Mouse (Mus musculus) lung, postnatal 25 days (tissue): ENCODE results near the gene Odf2l.

ENCODE experiments used
- DNase-seq: peaks from one replicate; pipeline ENCODE4 v3.0.0; 2022; ENCODE audit warnings: low spot score

The Odf2l gene

DNA sequence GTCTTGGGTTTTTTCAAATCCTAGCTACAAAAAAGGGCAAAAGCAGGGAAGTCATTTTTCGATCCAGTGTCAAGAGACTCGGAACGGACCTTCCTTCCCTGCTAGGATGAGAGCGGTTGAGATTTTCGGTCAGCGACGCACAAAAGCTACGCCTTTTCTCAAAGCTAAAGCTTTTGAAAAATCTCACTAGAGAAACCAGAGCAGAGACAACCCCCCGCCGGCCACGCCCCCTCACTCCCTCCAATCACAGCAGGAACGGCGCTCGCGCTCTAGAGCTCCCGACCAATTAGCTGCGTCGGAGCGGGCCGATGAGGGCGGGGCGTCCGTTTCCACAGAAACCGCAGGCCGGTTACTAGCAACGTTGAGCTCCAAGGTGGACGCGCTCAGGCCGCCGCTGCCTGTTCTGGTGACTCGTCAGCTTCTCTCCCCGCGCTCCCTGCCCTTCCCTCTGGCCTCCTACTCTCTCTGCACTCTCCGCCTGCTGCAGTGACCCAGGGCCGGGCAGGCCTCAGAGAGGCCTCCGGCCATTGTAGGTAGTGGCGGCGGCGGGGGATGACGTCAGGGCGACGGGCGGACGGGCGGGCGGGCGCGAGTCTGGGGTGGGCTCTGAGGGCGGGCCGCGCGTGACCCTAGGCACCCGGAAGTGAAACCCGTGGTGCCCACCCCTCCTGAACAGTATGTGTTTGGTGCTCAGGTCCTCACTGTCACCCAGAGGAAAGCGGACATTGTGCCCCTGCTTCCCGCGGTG lies at the start of gene Odf2l:
Odf2l (plus strand) TSS at position 335 of the 748 bp plus-strand sequence.
- peak; percentile 97 for DNase-seq

DNA sequence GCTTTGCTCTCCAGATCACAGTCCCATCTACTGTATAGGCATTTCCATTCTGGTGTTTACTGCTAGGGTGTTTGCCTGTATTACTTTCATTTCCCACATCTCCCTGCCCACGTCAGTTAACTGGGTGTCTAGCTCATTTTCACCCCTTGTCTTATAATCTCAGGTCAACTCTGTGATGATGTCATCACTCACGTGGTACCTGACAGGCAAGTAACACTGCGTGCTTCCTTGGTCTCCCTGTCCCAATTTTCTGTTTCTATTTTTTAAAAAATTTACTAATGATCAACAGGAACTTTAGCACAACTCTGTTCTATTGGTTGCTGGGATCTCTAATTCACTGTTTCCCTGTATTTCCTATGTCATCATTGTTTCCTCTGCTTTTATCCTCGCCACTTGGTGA lies 49.4 kb upstream of the Odf2l start:
- DNase-seq: no peak

DNA sequence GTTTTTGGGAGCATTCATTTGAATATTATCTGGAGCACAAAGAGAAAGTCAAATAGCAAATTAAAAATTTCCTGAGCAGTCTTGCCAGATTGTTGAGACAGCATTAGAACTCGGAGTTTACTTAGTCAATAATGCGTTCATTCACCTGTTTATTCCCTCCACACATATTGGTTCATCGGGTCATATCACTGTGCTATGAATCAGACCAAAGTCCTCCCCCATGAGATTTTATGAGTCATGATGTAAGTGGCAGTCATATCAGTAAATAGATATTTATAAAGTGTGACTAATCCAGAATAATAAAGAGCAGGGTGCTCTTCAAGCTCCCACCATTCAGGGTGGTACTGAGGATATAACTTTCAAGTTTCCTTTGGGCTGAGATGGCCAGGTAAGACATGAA lies 46.0 kb upstream of the Odf2l start:
- DNase-seq: no peak

DNA sequence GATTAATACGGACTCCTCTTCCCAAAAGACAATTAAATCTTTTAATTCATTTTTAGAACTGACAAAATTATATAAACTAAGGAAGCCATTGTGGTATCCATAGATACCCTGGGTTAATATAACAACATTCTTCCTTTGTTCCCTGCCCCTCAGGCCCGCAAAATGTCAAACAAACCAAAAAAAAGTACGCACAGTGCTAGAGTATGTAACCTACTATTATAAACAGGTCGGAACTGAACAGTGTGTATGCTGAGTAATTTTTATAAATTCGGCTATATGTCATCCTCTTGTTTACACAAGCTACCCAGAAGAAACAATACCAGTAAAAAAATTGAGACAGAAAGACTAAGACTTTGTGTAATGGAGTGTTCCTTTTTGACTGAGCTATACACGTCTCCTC lies 40.0 kb upstream of the Odf2l start:
- no peak for DNase-seq

DNA sequence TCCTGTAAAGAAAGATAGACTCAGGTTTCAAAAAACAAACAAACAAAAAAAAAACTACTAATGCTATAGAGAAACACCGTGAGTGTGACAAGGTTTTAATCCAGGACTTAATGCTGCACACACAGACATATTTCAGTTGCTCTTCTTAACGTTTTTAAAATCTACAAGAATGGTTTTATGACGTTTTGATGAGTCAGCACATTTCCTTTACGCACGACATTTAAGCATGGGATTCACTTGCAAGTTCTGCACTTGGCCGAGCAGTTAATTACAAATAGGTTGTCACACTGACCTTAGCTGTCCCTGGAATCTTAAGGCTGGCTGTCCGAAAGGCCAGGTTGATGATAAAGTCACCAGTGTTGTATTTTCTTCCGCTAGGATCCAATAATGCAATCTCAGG lies 37.5 kb upstream of the Odf2l start:
- no peak for DNase-seq

DNA sequence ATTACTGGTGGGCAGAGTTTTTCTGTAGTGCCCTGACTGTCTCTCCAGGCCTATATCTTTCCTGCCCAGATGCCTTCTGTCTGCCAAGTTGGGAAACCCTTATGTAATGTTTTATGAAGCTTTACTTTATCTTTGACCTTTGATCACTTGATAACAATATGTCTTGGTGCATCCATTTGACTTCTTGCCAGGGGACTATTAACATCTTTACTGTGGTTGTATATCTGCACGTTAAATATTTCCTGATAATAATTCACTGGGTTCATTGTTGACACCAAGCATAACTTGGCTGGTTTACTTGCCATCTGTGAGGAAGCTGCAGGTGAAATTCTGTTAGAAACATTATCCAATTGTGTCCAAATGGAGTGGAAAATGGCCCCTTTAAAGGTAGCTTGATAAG lies 35.3 kb upstream of the Odf2l start:
- no peak for DNase-seq

DNA sequence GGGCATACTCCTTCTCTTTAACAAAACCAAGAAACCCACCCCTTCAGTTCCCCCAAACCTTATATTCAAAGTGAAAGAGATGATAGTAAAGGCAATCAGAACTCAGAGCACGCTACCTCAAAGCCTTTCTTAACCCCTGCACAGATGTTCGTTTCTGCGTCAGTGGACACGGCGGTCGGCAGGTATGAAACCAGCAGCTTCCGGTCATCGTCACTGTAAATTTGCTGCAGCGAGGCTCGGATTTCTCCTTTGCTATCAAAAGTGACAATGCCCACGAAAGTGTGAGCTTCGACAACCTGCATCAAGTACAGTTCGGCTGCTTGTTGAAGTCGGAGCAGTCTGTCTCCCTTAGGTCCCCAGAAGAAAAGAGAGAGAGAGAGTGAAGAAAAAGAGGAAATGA lies 32.2 kb upstream of the Odf2l start:
- no peak for DNase-seq

DNA sequence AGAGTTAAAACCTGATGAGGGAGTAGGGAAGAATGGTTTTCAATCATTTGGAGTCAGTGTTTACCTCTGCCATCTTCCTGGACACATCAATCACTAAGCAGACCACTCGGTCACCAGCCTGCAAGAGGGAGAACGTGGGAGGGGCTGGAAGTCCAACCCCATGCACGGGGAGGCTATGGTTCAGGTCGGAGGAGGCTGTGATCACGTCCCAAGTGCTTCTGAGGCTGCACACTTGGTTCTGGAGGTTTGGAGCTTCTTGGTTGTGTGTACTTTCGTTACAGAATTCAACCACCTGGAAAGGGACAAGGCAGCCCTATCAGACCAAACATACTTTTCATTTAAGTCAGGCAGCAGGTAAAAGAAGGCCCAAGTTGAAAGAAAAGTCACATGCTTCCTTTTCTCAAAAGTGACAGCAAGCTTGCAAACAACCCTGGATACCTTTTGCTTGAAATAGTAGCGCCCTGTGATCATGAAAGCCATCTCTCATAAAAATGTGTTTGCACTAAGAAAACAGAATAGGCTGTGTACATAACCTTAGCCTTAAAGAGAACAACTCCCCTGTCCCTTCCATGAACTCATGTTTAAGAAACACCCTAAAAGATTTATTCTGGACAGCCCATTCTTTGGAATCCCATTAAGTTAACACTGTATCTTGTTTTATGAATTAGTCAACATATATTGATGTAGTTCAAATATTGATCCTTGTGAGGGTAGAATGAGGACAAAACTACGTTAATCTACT lies 30.4 kb upstream of the Odf2l start:
- no peak for DNase-seq

DNA sequence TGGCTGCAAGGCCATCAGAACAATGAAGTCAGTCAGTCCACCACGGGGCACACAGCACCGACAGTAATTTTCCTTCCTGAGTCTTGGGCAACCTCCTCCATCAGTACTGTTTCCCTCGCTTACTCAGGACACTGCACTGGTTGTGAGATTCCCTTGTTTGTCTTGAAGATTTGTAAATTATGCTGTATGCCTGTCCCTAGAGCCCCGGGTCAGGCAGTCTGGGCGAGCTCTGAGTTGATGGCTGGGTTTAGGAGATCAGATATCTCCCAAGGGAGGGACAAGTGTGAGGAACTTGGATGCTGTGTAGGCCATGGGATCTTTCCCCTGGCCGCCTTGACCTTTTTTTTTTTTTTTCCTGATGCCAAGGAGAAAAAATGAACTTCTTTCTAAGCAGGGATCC lies 19.1 kb upstream of the Odf2l start, which contains the start of gene Clca2:
Clca2 (minus strand) TSS at position 153 of the 400 bp plus-strand sequence.
- no peak for DNase-seq

DNA sequence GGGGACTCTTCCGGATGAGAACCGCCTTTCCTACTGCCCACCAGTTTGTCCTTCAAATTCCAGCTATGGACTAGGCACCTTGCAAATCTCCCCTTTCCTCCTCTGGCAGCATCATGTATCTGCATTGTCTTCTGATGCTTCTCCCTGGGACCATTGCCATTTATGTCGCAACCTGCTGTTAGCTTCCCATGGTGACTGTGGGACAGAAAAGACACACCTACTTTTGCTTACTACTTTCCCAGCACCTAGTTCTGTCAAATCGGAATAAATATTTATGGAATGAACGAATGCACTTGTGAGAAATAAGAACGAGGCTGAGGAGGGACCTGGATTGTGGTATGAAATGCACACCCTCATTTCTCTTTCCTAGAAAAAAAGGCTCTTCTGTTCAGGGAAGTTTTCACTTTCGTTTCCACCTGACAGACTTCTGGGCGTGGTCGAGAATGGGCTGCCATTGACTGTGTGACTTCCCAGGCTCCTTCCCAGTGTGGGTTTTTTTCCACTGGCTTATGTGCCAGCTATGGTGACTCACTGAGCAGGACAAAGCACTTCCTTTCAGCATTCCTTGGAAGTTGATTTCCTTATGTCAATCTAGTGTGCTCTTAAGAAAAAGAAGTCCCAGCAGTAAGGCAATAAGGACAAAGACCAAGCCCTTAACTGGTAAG lies 16.4 kb upstream of the Odf2l start:
- DNase-seq: peak; percentile 68

DNA sequence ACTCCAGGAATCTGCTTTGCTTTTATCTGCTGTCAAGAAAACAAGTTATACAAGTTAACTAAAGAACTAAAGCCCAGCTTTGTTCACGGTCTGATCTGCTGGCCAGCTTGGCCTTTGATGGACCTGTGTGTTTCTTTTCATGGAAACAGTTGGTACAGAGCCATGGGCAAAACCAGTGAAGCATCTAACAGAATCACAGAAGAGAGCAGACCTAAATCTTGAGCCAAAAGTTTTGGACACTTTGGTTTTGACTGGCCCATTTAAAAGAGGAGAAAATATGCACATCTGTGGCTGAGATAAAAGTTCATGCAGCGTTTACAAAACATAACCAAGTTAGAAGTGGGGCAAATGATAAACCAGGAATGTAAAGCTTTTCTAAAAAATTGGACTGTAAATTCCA lies 15.1 kb upstream of the Odf2l start:
- no peak for DNase-seq

DNA sequence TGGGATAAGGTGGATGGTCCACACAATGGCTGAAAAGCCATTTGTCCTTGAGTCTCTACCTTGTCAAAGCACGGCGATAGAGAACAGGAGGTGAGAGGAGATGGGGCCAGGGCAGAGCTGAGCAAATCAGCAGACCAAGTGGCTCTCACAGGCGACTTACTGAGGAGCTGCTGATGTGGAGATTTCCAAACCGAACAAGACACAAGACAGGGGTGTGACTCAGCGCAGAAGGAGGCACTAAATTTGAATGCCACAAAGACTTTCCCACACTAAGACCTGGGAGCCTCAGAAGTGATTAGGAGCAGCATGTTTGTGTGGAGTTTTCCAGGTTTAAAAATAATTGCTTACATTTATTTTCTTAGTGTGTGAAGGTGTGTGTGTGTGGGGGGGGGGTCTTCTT lies 14.6 kb upstream of the Odf2l start:
- DNase-seq: no peak

DNA sequence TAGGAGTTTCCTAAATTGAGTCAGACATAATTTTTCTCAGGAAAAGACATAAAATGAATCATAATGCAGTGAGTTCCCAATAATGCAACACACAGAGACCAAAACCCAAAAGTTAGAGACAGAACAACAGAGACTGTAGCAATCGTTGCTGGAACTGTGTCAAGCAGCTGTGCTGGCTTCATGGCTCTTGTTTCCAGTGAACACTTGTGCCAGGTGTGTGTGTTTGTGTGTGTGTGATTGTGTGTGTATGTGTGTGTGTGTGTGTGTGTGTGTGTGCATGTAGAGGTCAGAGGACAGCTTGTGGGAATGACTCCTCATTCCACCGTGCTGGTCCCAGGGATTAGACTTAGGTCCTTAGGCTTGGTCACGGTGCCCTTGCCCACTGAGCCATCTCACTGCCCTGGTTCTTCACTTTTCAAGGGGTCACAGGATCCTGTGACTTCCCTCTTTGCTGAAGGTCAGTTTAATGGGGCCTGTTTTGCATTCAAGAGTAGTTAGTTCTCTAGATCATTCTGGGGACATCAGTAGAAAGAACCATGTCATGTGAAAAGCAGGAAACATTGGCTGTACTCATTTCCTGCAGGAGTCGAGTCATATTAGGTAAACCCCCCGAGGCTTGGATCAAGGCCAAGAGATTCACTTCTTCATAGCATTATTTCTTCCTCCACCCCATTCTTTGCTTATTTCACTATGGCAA lies 13.2 kb upstream of the Odf2l start:
- no peak for DNase-seq

DNA sequence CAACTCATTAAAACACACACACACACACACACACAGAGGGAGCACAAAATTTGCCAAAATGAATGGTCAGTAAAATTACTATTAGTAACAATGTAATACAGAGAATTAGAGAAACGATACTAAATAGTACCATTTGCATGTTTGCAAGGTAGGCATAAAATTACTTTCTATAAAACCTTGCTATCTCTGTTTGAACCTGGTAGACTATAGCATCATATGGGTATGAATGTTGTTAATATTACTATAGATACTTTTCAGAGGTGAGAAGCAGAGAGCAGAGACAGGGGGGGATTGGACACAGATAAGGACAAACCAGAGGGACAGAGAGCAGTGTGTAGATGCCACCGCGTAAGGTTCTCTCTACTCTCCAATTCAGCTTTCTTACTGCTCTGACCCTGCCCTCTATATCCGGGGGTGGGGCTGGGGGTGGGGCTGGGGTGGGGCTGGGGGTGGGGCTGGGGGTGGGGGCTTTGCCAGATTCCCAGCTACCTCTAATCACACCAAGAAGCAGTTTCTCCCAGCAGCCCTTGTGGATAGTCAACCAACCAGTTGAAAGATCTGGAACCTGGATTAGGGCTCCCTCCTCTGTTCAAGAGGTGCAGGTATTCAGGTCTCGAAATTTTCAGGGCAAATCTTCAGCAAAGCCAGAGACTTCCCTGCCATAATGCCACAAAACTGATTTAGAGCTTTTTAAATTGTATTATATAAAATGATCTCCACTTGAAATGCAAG lies 12.4 kb upstream of the Odf2l start:
- DNase-seq: no peak

DNA sequence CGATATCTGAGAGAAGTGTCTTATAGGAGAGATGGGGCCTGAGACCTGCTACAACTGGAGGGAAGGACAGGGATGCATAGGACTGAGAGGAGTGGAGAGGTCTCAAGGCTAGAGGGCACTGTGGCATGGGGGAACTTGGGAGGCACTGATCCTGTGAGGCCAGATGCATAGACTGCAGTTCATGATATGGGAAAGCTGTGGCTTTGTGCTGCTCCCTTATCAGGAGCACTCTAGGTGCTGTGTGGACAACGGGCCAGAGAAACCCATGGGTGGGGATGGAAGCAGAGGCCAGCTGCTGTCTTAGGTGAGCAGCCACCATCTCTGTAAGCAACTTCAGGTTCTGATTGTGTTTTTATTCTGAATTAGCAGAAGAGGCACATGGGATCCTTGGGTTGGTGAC lies 3.2 kb upstream of the Odf2l start:
- no peak for DNase-seq

DNA sequence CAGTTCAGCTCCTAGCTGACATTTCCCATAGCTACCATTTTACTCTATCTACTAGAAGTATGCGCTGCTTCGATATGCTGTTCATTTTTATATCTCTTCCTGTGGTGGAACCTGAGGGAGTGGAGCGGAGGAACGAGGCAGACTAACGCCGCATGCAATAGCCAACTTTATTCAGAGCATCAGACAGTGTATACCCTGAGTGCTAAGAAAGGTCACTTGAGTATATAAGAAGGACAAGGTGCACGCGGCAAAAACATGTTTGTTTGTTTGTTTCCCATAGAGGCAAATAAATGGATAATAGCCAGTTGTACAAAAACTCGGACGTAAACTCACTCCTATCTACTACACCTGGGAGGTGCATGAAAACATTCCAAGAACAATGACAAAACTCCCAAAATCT lies 751 bp upstream of the Odf2l start:
- DNase-seq: no peak

DNA sequence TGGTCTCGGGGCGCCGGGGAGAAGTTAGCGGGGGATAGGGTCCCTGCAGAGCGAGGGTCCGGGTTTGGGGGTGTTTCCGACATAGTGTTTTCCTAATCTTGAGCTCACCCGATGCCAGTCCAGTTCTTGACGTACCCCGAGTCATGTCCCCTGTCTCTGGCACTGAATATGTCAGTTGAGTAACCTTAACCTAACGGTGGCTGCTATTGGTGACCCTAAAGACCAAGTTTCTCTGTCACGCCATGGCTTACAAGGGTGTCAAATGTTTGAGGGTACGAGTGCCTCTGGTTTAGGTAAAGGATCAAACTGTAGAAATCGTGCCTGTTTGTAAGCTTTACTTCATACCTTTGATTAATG lies 592 bp downstream of the Odf2l start:
- DNase-seq: no peak

DNA sequence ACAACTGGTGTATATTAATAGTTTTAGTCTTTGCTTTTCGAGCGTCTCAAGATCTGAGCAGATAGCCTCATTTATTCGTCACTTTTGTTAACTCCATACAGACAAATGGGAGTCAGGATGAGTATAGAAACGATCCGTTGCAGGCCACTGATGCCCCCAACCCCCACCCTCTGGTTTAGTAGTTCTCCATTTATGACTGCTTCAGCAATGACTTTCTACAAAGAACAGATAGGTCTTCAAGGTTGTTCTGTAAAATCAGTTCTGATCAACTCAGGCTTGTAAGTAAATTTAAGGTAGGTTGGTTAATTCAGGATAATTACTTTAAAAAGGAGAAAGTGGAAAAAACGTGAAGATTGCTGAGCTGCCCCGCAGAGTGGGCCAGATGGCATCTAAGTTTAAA lies 1.0 kb downstream of the Odf2l start:
- no peak for DNase-seq

DNA sequence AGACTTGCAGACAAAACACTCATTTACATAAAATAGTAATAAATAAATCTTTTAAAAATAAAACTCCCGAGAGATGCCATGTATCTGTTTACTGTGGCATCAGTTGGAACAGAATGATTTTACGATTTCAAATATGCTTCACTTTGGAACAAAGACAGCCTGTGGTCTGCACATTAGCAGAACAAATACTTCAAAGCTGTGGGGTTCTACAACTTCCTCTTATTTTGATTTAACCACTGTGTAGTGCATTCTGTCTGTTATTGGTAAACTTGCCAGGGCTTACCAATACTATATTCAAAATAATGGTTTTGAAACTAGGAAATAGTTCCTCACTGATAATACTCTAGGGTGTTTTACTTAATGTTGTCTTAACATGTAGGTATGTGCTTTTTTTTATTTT lies 8.2 kb downstream of the Odf2l start:
- DNase-seq: no peak

DNA sequence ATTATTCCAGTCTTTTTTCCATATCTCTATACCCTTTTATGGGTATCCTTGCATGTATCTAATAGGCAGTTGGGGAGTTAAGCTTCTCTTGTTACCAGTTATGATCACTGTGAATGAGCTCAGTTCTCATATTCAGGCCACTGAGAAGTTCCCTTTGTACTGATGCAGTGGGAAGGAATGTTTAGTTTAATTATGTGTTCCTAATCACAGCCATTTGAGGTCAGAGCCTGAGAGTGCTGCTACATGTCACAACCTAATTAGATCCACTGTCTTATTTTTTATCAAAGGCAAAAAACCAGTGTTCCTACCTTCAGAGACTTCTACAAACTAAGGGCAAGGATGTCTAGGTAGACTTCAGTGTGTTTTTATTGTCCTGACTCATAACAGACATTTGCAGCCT lies 11.0 kb downstream of the Odf2l start:
- DNase-seq: no peak

DNA sequence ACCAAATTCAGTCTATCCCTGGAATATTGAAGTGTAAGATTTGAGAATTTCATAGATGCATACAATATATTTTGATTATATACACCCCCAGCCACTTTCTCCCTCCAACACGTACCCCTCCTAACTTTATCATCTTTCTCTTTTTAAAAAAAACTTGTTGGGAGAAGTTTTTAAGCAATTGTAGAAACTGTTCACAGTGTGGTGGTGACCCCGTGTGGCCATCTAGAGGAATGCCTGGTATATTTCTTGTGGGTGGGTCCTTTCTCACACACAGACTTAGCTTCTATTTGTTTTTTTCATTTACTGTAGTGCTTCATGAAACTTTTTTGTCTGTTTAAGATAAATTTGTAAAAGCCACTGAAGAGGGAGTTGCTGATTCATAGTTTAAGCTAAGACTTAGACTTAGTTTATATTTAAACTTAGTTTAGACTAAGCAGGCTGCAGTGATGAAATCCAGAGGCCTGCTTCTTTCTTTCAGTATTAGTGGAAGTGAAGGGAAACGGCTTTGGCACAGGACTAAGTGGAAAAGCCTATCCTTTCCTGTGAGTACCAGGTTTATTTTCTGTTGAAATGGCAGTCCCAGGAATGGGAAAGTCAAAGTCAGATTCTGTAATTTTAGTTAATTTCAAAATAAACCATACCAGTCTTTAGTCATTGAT lies 13.0 kb downstream of the Odf2l start:
- DNase-seq: peak; percentile 27
